ENCODE assay signal across 11 mouse cellular contexts in genomic region chr13:108056896-108057295, GRCm38 (mm10). TPM values are rescaled to one million over a fixed set of nuclear protein-coding genes. Genes with fewer than 3 reads are reported as not detected.
DNase-seq lines count a peak whose midpoint lies in the region; ATAC-seq and TF ChIP-seq lines count a peak whose summit lies in the region.
"Had no signal": no experiment of that assay in that cellular context is flagged by ENCODE, and none has a peak within 500 bp of the region (broad histone marks: within the 10 kb centered on the region; RNA-seq: fewer than 3 reads in every experiment).

No protein-coding gene starts in this region.

- no peak overlapping the region for H3K9ac ChIP-seq in lung, embryonic 14.5 days
- no peak overlapping the region for H3K9ac ChIP-seq in intestine, embryonic 16.5 days (ENCODE audit: low read depth, low read length)
- H3K9ac ChIP-seq: hindbrain, embryonic 15.5 days had no signal

- no peak overlapping the region for H3K4me2 ChIP-seq in lung, embryonic 14.5 days
- H3K4me2 ChIP-seq in intestine, embryonic 16.5 days (ENCODE audit: low read depth, low read length), result no peak overlapping the region
- H3K4me2 ChIP-seq: hindbrain, embryonic 15.5 days had no signal

- peaks cover 29% of the 10 kb centered on the region for H3K4me1 ChIP-seq in lung, embryonic 14.5 days (ENCODE audit: insufficient read depth)
- H3K4me1 ChIP-seq in lung, adult 2 months (ENCODE audit: control insufficient read depth, insufficient read depth, low read length), result peaks cover 3% of the 10 kb centered on the region
- no peaks in the 10 kb centered on the region for H3K4me1 ChIP-seq in intestine, embryonic 16.5 days (ENCODE audit: control insufficient read depth, insufficient read depth, low read length)

- TF ChIP-seq POLR2A in lung, adult 2 months (IDR thresholded peaks at IDR 0.05; ENCODE audit: borderline replicate concordance, extremely low read depth, low read depth, low read length), result no peak

- H3K9me3 ChIP-seq in lung, embryonic 14.5 days (ENCODE audit: low read depth, low read length), result no peaks in the 10 kb centered on the region
- no peaks in the 10 kb centered on the region for H3K9me3 ChIP-seq in intestine, embryonic 16.5 days (ENCODE audit: control insufficient read depth, low read length)
- H3K9me3 ChIP-seq: hindbrain, embryonic 15.5 days had no signal

- ATAC-seq in lung, embryonic 14.5 days (ENCODE audit: insufficient read depth), result peak; percentile 82
- ATAC-seq in intestine, embryonic 16.5 days, result peak; percentile 62; the same call in 1 of the 2 replicates

- no peak for TF ChIP-seq CTCF in lung, embryonic 14.5 days (IDR thresholded peaks at IDR 0.05; ENCODE audit: low read depth)
- no peak for TF ChIP-seq CTCF in lung, adult 2 months (IDR thresholded peaks at IDR 0.05; ENCODE audit: insufficient read depth, low read length)

- no peak overlapping the region for H3K4me3 ChIP-seq in lung, embryonic 14.5 days (ENCODE audit: low read depth, low read length)
- no peak overlapping the region for H3K4me3 ChIP-seq in lung, adult 2 months (replicated peaks; ENCODE audit: extremely low read depth, low read depth, low read length)
- H3K4me3 ChIP-seq in intestine, embryonic 16.5 days (ENCODE audit: low read length), result no peak overlapping the region
- H3K4me3 ChIP-seq: gastrocnemius, adult 2 months; hindbrain, embryonic 15.5 days had no signal

- no peaks in the 10 kb centered on the region for H3K36me3 ChIP-seq in lung, embryonic 14.5 days (ENCODE audit: insufficient read depth)
- H3K36me3 ChIP-seq in intestine, embryonic 16.5 days (ENCODE audit: control insufficient read depth, insufficient read depth, low read length), result no peaks in the 10 kb centered on the region
- H3K36me3 ChIP-seq: hindbrain, embryonic 15.5 days had no signal

- peak; percentile 81 for DNase-seq in lung, embryonic 14.5 days
- no peak for DNase-seq in lung, adult 2 months
- peak; percentile 11 for DNase-seq in T-cell, adult 2 months (ENCODE audit: low spot score)
- DNase-seq in thymus, postnatal 0 days (ENCODE audit: low spot score), result peak; percentile 57
- no peak for DNase-seq in layer of hippocampus, adult 9-11 months
- no peak for DNase-seq in MN1 (ENCODE audit: low spot score)
- DNase-seq: cerebellum, adult 9-11 months; gastrocnemius, adult 2 months; right cerebral cortex, postnatal 25 days had no signal

- 28% methylated on average over 3 of the region's 3 CpGs for WGBS in lung, embryonic 14.5 days
- WGBS in lung, adult 2 months, result 40% methylated on average over 3 of the region's 3 CpGs
- 64% methylated on average over 3 of the region's 3 CpGs for WGBS in intestine, embryonic 16.5 days

- peak overlapping the region; percentile 30; the same call in 1 of the 2 replicates for H3K27ac ChIP-seq in lung, embryonic 14.5 days (ENCODE audit: low read depth)
- no peak overlapping the region for H3K27ac ChIP-seq in intestine, embryonic 16.5 days (ENCODE audit: low read length)
- H3K27ac ChIP-seq: gastrocnemius, adult 2 months; hindbrain, embryonic 15.5 days had no signal

- no peaks in the 10 kb centered on the region for H3K27me3 ChIP-seq in lung, embryonic 14.5 days (ENCODE audit: insufficient read depth, low read length)
- no peaks in the 10 kb centered on the region for H3K27me3 ChIP-seq in intestine, embryonic 16.5 days (replicated peaks; ENCODE audit: control insufficient read depth, insufficient read depth, low read length)
- H3K27me3 ChIP-seq: hindbrain, embryonic 15.5 days had no signal

RNA-seq across cellular contexts. Expression of gene Smim15, which starts 12.7 kb away (rescaled TPM):
- polyA plus RNA-seq in lung, embryonic 14.5 days (2014; fragmentation: Nextera tagmentation; extraction: Ambion mirVana), result 68.2 and 70.0 TPM in 2 replicates
- polyA plus RNA-seq in lung, adult 2 months (2012; rRNA removed), result 6.6 and 11.4 TPM in 2 replicates
- polyA plus RNA-seq in intestine, embryonic 16.5 days (2015; fragmentation: Nextera tagmentation; extraction: Ambion mirVana), result 47.4 and 50.6 TPM in 2 replicates
- polyA plus RNA-seq in thymus, postnatal 0 days (2015; fragmentation: Nextera tagmentation; extraction: Ambion mirVana), result 83.0 and 83.4 TPM in 2 replicates

Comparison
In these comparisons a context has a peak if more than half of its experiments do, and no peak if none do; other contexts are left out.
1. DNase-seq: peak in lung, embryonic 14.5 days (single experiment), T-cell, adult 2 months (single experiment) and thymus, postnatal 0 days (single experiment); none in lung, adult 2 months (single experiment), layer of hippocampus, adult 9-11 months (single experiment) and MN1 (single experiment).